Mouse (Mus musculus): ENCODE results near the gene Edc3.

- TF ChIP-seq CTCF (IDR thresholded peaks at IDR 0.05; ENCODE audit: insufficient read depth, low read length) (no peak), POLR2A (IDR thresholded peaks at IDR 0.05; ENCODE audit: borderline replicate concordance, extremely low read depth, low read depth, low read length) (no peak)
Measured at GRCm38 (mm10) chr9:57723796-57724195, 15.5 kb downstream of the Edc3 start.

All from lung, adult 2 months (tissue).